Mouse (Mus musculus) neural tube, embryonic 15.5 days (tissue): ENCODE measurements around the gene Bok. TPM values are rescaled to one million over a fixed set of nuclear protein-coding genes. Genes with fewer than 3 reads are reported as not detected.
"Not testable (repeated sequence)": the region's sequence is repeated elsewhere in the genome, so short reads cannot be mapped to it uniquely, and the experiment has no call there.

ENCODE experiments used
- ATAC-seq: fragments of 200-750 bp; cut with Nextera tagmentation; 2 replicates; pipeline ENCODE4 v1.8.0; 2017; ENCODE audit warnings: mild to moderate bottlenecking, moderate TSS enrichment, moderate library complexity; ENCODE audit not compliant: low FRiP score
- H3K27ac ChIP-seq: fragments of 300-500 bp; sonication (generic); replicated peaks from 2 replicates; pipeline ENCODE4 v1.5.1; 2015; ENCODE audit warnings: mild to moderate bottlenecking, inconsistent platforms
- H3K27me3 ChIP-seq: fragments of 300-500 bp; sonication (generic); replicated peaks from 2 replicates; pipeline ENCODE4 v1.6.1; 2015; ENCODE audit warnings: inconsistent platforms
- H3K36me3 ChIP-seq: fragments of 300-500 bp; sonication (generic); 2 replicates; pipeline ENCODE4 v1.6.1; 2015; ENCODE audit warnings: inconsistent platforms
- H3K4me1 ChIP-seq: fragments of 300-500 bp; sonication (generic); 2 replicates; pipeline ENCODE4 v1.6.1; 2015; ENCODE audit warnings: inconsistent platforms
- H3K4me2 ChIP-seq: fragments of 300-500 bp; sonication (generic); 2 replicates; pipeline ENCODE4 v1.6.1; 2015; ENCODE audit warnings: inconsistent platforms, mild to moderate bottlenecking, moderate library complexity
- H3K4me3 ChIP-seq: fragments of 300-500 bp; sonication (generic); replicated peaks from 2 replicates; pipeline ENCODE4 v1.5.1; 2015; ENCODE audit warnings: mild to moderate bottlenecking, inconsistent platforms
- H3K9ac ChIP-seq: fragments of 300-500 bp; sonication (generic); replicated peaks from 2 replicates; pipeline ENCODE4 v1.6.1; 2015; ENCODE audit warnings: mild to moderate bottlenecking, inconsistent platforms
- H3K9me3 ChIP-seq: fragments of 300-500 bp; sonication (generic); replicated peaks from 2 replicates; pipeline ENCODE4 v1.6.1; 2016; ENCODE audit warnings: inconsistent platforms
- WGBS: fragments of 180-500 bp; shearing (Covaris S2); methylation state at CpG from one replicate; pipeline ENCODE4 v1.1.7; 2015; ENCODE audit warnings: mixed read lengths; 5-methylcytosine and 5-hydroxymethylcytosine counted together
- polyA plus RNA-seq: library from polyadenylated mRNA; unstranded; fragments of >200 nt; fragmentation: Nextera tagmentation; extraction: Ambion mirVana; gene quantifications from 2 replicates; pipeline ENCODE4 v1.2.1, GENCODE M21; 2015

Bok gene
- polyA plus RNA-seq, result 86.3 and 86.6 TPM in 2 replicates

- WGBS, result under 1% methylated on average over 73 of the region's 78 CpGs
- Histone ChIP-seq H3K9me3 (no peaks in the 10 kb centered on the region), H3K27ac (peak within 1 kb of the TSS; percentile 78), H3K4me1 (peaks cover 35% of the 10 kb centered on the region), H3K27me3 (no peaks in the 10 kb centered on the region; the same call in 1 of the 2 replicates), H3K4me3 (peak within 1 kb of the TSS; percentile 62), H3K4me2 (peak within 1 kb of the TSS; percentile 78), H3K36me3 (no peaks in the 10 kb centered on the region), H3K9ac (peak within 1 kb of the TSS; percentile 72)
- ATAC-seq, result peak; percentile 55
Measured at GRCm38 (mm10) chr1:93685401-93686244, at the start of gene Bok. Gene Bok, plus strand, starts transcription at chr1:93685660.

- peak overlapping the region; percentile 92 for H3K27ac ChIP-seq
- WGBS, result 37% methylated on average over 7 of the region's 7 CpGs
- peak overlapping the region; percentile 51 for H3K9ac ChIP-seq
- no peaks in the 10 kb centered on the region for H3K9me3 ChIP-seq
- H3K27me3 ChIP-seq, result no peaks in the 10 kb centered on the region
- H3K4me2 ChIP-seq, result peak overlapping the region; percentile 82
- H3K36me3 ChIP-seq, result peaks cover 2% of the 10 kb centered on the region; the same call in 1 of the 2 replicates
- peaks cover 29% of the 10 kb centered on the region for H3K4me1 ChIP-seq
- ATAC-seq, result peak; percentile 35
- H3K4me3 ChIP-seq, result peak overlapping the region; percentile 100
Measured at GRCm38 (mm10) chr1:93636211-93636897, 49.1 kb upstream of the Bok start.

- H3K9me3 ChIP-seq, result 0 out of 2 replicates have a peak, but pooled peaks cover 3% of the 10 kb centered on the region
- no peak for ATAC-seq
- H3K27me3 ChIP-seq, result no peaks in the 10 kb centered on the region
- H3K4me3 ChIP-seq, result no peak overlapping the region
- H3K4me2 ChIP-seq, result no peak overlapping the region
- no peak overlapping the region for H3K27ac ChIP-seq
- WGBS, result 94% methylated on average over 2 of the region's 2 CpGs
- no peaks in the 10 kb centered on the region for H3K4me1 ChIP-seq
- H3K36me3 ChIP-seq, result no peaks in the 10 kb centered on the region
- no peak overlapping the region for H3K9ac ChIP-seq
Measured at GRCm38 (mm10) chr1:93641978-93642377, 43.5 kb upstream of the Bok start.

GRCm38 (mm10) chr1:93642692-93643091 lies 42.8 kb upstream of the Bok start:
- H3K9me3 ChIP-seq, result 0 out of 2 replicates have a peak, but pooled peaks cover 3% of the 10 kb centered on the region
- no peak overlapping the region for H3K4me2 ChIP-seq
- no peaks in the 10 kb centered on the region for H3K4me1 ChIP-seq
- H3K27me3 ChIP-seq, result no peaks in the 10 kb centered on the region
- H3K27ac ChIP-seq, result no peak overlapping the region
- no peaks in the 10 kb centered on the region for H3K36me3 ChIP-seq
- no peak overlapping the region for H3K4me3 ChIP-seq
- no peak for ATAC-seq
- no peak overlapping the region for H3K9ac ChIP-seq
- WGBS, result 94% methylated on average over 2 of the region's 2 CpGs

GRCm38 (mm10) chr1:93649604-93650172 lies 35.8 kb upstream of the Bok start:
- Histone ChIP-seq H3K27ac (no peak overlapping the region), H3K9ac (no peak overlapping the region), H3K9me3 (no peaks in the 10 kb centered on the region), H3K27me3 (no peaks in the 10 kb centered on the region), H3K4me1 (no peaks in the 10 kb centered on the region), H3K4me3 (no peak overlapping the region), H3K4me2 (no peak overlapping the region), H3K36me3 (no peaks in the 10 kb centered on the region)
- ATAC-seq, result no peak
- WGBS, result 86% methylated on average over 5 of the region's 5 CpGs

- Histone ChIP-seq H3K4me2 (no peak overlapping the region), H3K9ac (no peak overlapping the region), H3K9me3 (no peaks in the 10 kb centered on the region), H3K36me3 (no peaks in the 10 kb centered on the region), H3K4me3 (no peak overlapping the region), H3K27me3 (no peaks in the 10 kb centered on the region), H3K4me1 (no peaks in the 10 kb centered on the region), H3K27ac (no peak overlapping the region)
- 70% methylated on average over 2 of the region's 2 CpGs for WGBS
- no peak for ATAC-seq
Measured at GRCm38 (mm10) chr1:93654275-93654674, 31.2 kb upstream of the Bok start.

GRCm38 (mm10) chr1:93654798-93655197 lies 30.7 kb upstream of the Bok start:
- no peak overlapping the region for H3K4me3 ChIP-seq
- no peak overlapping the region for H3K27ac ChIP-seq
- no peak overlapping the region for H3K4me2 ChIP-seq
- H3K36me3 ChIP-seq, result no peaks in the 10 kb centered on the region
- H3K9ac ChIP-seq, result no peak overlapping the region
- no peaks in the 10 kb centered on the region for H3K4me1 ChIP-seq
- 81% methylated on average over 2 of the region's 2 CpGs for WGBS
- ATAC-seq, result no peak
- H3K27me3 ChIP-seq, result no peaks in the 10 kb centered on the region
- no peaks in the 10 kb centered on the region for H3K9me3 ChIP-seq

- no peak overlapping the region for H3K9ac ChIP-seq
- no peak overlapping the region for H3K27ac ChIP-seq
- no peak overlapping the region for H3K4me3 ChIP-seq
- no peak overlapping the region for H3K4me2 ChIP-seq
- no peaks in the 10 kb centered on the region for H3K4me1 ChIP-seq
- ATAC-seq, result no peak
- no peaks in the 10 kb centered on the region for H3K27me3 ChIP-seq
- no peaks in the 10 kb centered on the region for H3K9me3 ChIP-seq
- 74% methylated on average over 7 of the region's 7 CpGs for WGBS
- H3K36me3 ChIP-seq, result no peaks in the 10 kb centered on the region
Measured at GRCm38 (mm10) chr1:93656325-93657024, 29.0 kb upstream of the Bok start.

GRCm38 (mm10) chr1:93657025-93657360 lies 28.5 kb upstream of the Bok start:
- Histone ChIP-seq H3K9ac (no peak overlapping the region), H3K4me1 (no peaks in the 10 kb centered on the region), H3K9me3 (no peaks in the 10 kb centered on the region), H3K27me3 (no peaks in the 10 kb centered on the region), H3K27ac (no peak overlapping the region), H3K4me2 (no peak overlapping the region), H3K36me3 (no peaks in the 10 kb centered on the region), H3K4me3 (no peak overlapping the region)
- no peak for ATAC-seq
- 82% methylated on average over 5 of the region's 5 CpGs for WGBS

GRCm38 (mm10) chr1:93658559-93658958 lies 26.9 kb upstream of the Bok start, which contains the start of gene Stk25:
Gene Stk25, minus strand, starts transcription at chr1:93658659.
- H3K36me3 ChIP-seq, H3K4me3 ChIP-seq, H3K9ac ChIP-seq, ATAC-seq, H3K9me3 ChIP-seq, H3K27me3 ChIP-seq, H3K27ac ChIP-seq, H3K4me2 ChIP-seq, H3K4me1 ChIP-seq: not testable (repeated sequence)

GRCm38 (mm10) chr1:93667760-93668400 lies 17.6 kb upstream of the Bok start:
- no peak overlapping the region for H3K9ac ChIP-seq
- peak; percentile 25; the same call in 1 of the 2 replicates for ATAC-seq
- H3K4me3 ChIP-seq, result no peak overlapping the region
- H3K36me3 ChIP-seq, result no peaks in the 10 kb centered on the region
- no peak overlapping the region for H3K4me2 ChIP-seq
- 32% methylated on average over 13 of the region's 13 CpGs for WGBS
- 0 out of 2 replicates have a peak overlapping the region, but pooled peaks have one; percentile 58 for H3K27ac ChIP-seq
- H3K9me3 ChIP-seq, result no peaks in the 10 kb centered on the region
- H3K27me3 ChIP-seq, result no peaks in the 10 kb centered on the region
- H3K4me1 ChIP-seq, result peaks cover 13% of the 10 kb centered on the region
